Mouse (Mus musculus) heart, embryonic 14.5 days (tissue): ENCODE data around the gene Adat2. TPM values are rescaled to one million over a fixed set of nuclear protein-coding genes. Genes with fewer than 3 reads are reported as not detected.

Experiments used
- ATAC-seq: fragments of 200-750 bp; cut with Nextera tagmentation; 2 replicates; pipeline ENCODE4 v1.8.0; 2017; ENCODE audit warnings: low read depth, moderate TSS enrichment; ENCODE audit not compliant: insufficient number of reproducible peaks, insufficient read depth, low FRiP score
- H3K27ac ChIP-seq, 2 experiments: fragments of 200-500 bp in 1 of 2; fragments of 300-500 bp in 1 of 2; sonication (generic) in 1 of 2; replicated peaks in 1 of 2; 2 replicates each; pipeline ENCODE4 v1.5.1; 2012 to 2014; ENCODE audit warnings: low read depth in 2 of 2, low read length in 2 of 2, control low read depth in 1 of 2, mild to moderate bottlenecking in 1 of 2, mixed read lengths in 1 of 2; ENCODE audit not compliant: control insufficient read depth in 1 of 2, insufficient read depth in 1 of 2
- H3K27me3 ChIP-seq: fragments of 300-500 bp; sonication (generic); 2 replicates; pipeline ENCODE4 v1.6.1; 2014; ENCODE audit warnings: mild to moderate bottlenecking, low read length, control low read depth; ENCODE audit not compliant: control insufficient read depth, insufficient read depth
- H3K36me3 ChIP-seq: fragments of 300-500 bp; sonication (generic); 2 replicates; pipeline ENCODE4 v1.6.1; 2014; ENCODE audit warnings: mild to moderate bottlenecking, control low read depth, low read length, mixed read lengths; ENCODE audit not compliant: control insufficient read depth, insufficient read depth
- H3K4me1 ChIP-seq, 2 experiments: fragments of 200-500 bp in 1 of 2; fragments of 300-500 bp in 1 of 2; sonication (generic) in 1 of 2; 2 replicates each; pipeline ENCODE4 v1.6.1; 2012 to 2014; ENCODE audit warnings: low read length in 2 of 2, control low read depth in 1 of 2, mixed read lengths in 1 of 2; ENCODE audit not compliant: control insufficient read depth in 2 of 2, insufficient read depth in 2 of 2
- H3K4me2 ChIP-seq: fragments of 300-500 bp; sonication (generic); 2 replicates; pipeline ENCODE4 v1.6.1; 2014; ENCODE audit warnings: mild to moderate bottlenecking, low read length
- H3K4me3 ChIP-seq, 2 experiments: fragments of 200-500 bp in 1 of 2; fragments of 300-500 bp in 1 of 2; sonication (generic) in 1 of 2; 2 replicates each; pipeline ENCODE4 v1.5.1; 2012 to 2014; ENCODE audit warnings: low read length in 2 of 2, mild to moderate bottlenecking in 2 of 2, control low read depth in 1 of 2, low read depth in 1 of 2, moderate library complexity in 1 of 2; ENCODE audit not compliant: control insufficient read depth in 1 of 2, insufficient read depth in 1 of 2
- H3K9ac ChIP-seq: fragments of 300-500 bp; sonication (generic); 2 replicates; pipeline ENCODE4 v1.6.1; 2014; ENCODE audit warnings: mild to moderate bottlenecking, low read length
- H3K9me3 ChIP-seq: fragments of 300-500 bp; sonication (generic); 2 replicates; pipeline ENCODE4 v1.6.1; 2016; ENCODE audit warnings: low read length, control low read depth; ENCODE audit not compliant: control insufficient read depth
- WGBS: fragments of 180-500 bp; shearing (Covaris S2); extraction: QIAGEN DNeasy Blood & Tissue Kit; methylation state at CpG from one replicate; pipeline ENCODE4 v1.1.7; 2014; 5-methylcytosine and 5-hydroxymethylcytosine counted together
- polyA plus RNA-seq: library from polyadenylated mRNA; unstranded; fragments of >200 nt; fragmentation: Nextera tagmentation; extraction: Ambion mirVana; gene quantifications from 2 replicates; pipeline ENCODE4 v1.2.1, GENCODE M21; 2014

The Adat2 gene
- polyA plus RNA-seq, result 4.1 TPM in 2 replicates

- peak within 1 kb of the TSS; percentile 86 for H3K4me2 ChIP-seq
- no peaks in the 10 kb centered on the region for H3K27me3 ChIP-seq
- H3K4me1 ChIP-seq, result peaks cover 0 to 11% of the 10 kb centered on the region in 2 experiments; a peak in 2 of 4 replicates
- H3K36me3 ChIP-seq, result peaks cover 6% of the 10 kb centered on the region; the same call in 1 of the 2 replicates
- WGBS, result under 1% methylated on average over 51 of the region's 51 CpGs
- H3K4me3 ChIP-seq, result peak within 1 kb of the TSS; percentile 76 to 91
- H3K27ac ChIP-seq, result peak within 1 kb of the TSS; percentile 76 to 81
- no peaks in the 10 kb centered on the region for H3K9me3 ChIP-seq
- H3K9ac ChIP-seq, result peak within 1 kb of the TSS; percentile 80
- peak; percentile 90 for ATAC-seq
Observed at GRCm38 (mm10) chr10:13552646-13553497, at the start of gene Adat2, which contains the start of gene Pex3. Adat2 (plus strand) TSS chr10:13552894. Pex3 (minus strand) TSS chr10:13553142.

- Histone ChIP-seq H3K9ac (no peak overlapping the region), H3K36me3 (peaks cover 16% of the 10 kb centered on the region; the same call in 1 of the 2 replicates), H3K27me3 (no peaks in the 10 kb centered on the region), H3K4me2 (no peak overlapping the region), H3K4me3 (no peak overlapping the region), H3K27ac (no peak overlapping the region), H3K9me3 (no peaks in the 10 kb centered on the region), H3K4me1 (no peaks in the 10 kb centered on the region)
- 80% methylated on average over 4 of the region's 4 CpGs for WGBS
- no peak for ATAC-seq
Observed at GRCm38 (mm10) chr10:13521857-13522256, 30.8 kb upstream of the Adat2 start.

- no peak for ATAC-seq
- H3K9me3 ChIP-seq, result no peaks in the 10 kb centered on the region
- no peak overlapping the region for H3K4me2 ChIP-seq
- H3K27ac ChIP-seq, result no peak overlapping the region
- H3K4me1 ChIP-seq, result no peaks in the 10 kb centered on the region
- H3K36me3 ChIP-seq, result peaks cover 64% of the 10 kb centered on the region
- no peaks in the 10 kb centered on the region for H3K27me3 ChIP-seq
- 86% methylated on average over 4 of the region's 4 CpGs for WGBS
- no peak overlapping the region for H3K9ac ChIP-seq
- H3K4me3 ChIP-seq, result no peak overlapping the region
Observed at GRCm38 (mm10) chr10:13528155-13528554, 24.5 kb upstream of the Adat2 start.

- peak overlapping the region in 1 of 2 experiments; percentile 39; a peak in 2 of 4 replicates for H3K27ac ChIP-seq
- H3K9me3 ChIP-seq, result no peaks in the 10 kb centered on the region
- peaks cover 51% of the 10 kb centered on the region for H3K36me3 ChIP-seq
- no peak overlapping the region for H3K9ac ChIP-seq
- ATAC-seq, result peak; percentile 81; the same call in 1 of the 2 replicates
- H3K4me2 ChIP-seq, result no peak overlapping the region
- WGBS, result 9% methylated on average over 3 of the region's 3 CpGs
- H3K4me1 ChIP-seq, result peaks cover 0 to 9% of the 10 kb centered on the region in 2 experiments; a peak in 2 of 4 replicates
- no peak overlapping the region for H3K4me3 ChIP-seq
- H3K27me3 ChIP-seq, result no peaks in the 10 kb centered on the region
Observed at GRCm38 (mm10) chr10:13534751-13535150, 17.9 kb upstream of the Adat2 start.

- Histone ChIP-seq H3K27me3 (no peaks in the 10 kb centered on the region), H3K9ac (no peak overlapping the region), H3K36me3 (peaks cover 47% of the 10 kb centered on the region), H3K27ac (no peak overlapping the region), H3K4me3 (no peak overlapping the region), H3K9me3 (no peaks in the 10 kb centered on the region), H3K4me2 (no peak overlapping the region), H3K4me1 (peaks cover 0 to 9% of the 10 kb centered on the region in 2 experiments; a peak in 2 of 4 replicates)
- no peak for ATAC-seq
- WGBS, result 95% methylated on average over 7 of the region's 7 CpGs
Observed at GRCm38 (mm10) chr10:13536706-13537105, 16.0 kb upstream of the Adat2 start.

- Histone ChIP-seq H3K4me1 (peaks cover 0 to 9% of the 10 kb centered on the region in 2 experiments; a peak in 2 of 4 replicates), H3K9me3 (no peaks in the 10 kb centered on the region), H3K4me3 (no peak overlapping the region), H3K4me2 (no peak overlapping the region), H3K9ac (no peak overlapping the region), H3K27me3 (no peaks in the 10 kb centered on the region), H3K27ac (no peak overlapping the region), H3K36me3 (peaks cover 51% of the 10 kb centered on the region)
- ATAC-seq, result no peak
- 88% methylated on average over 7 of the region's 7 CpGs for WGBS
Observed at GRCm38 (mm10) chr10:13539769-13540333, 12.8 kb upstream of the Adat2 start.

GRCm38 (mm10) chr10:13541721-13542120 is 11.0 kb upstream of the Adat2 start:
- Histone ChIP-seq H3K36me3 (peaks cover 53% of the 10 kb centered on the region), H3K27me3 (no peaks in the 10 kb centered on the region), H3K9ac (no peak overlapping the region), H3K27ac (no peak overlapping the region), H3K9me3 (no peaks in the 10 kb centered on the region), H3K4me2 (no peak overlapping the region), H3K4me3 (no peak overlapping the region), H3K4me1 (no peaks in the 10 kb centered on the region)
- 93% methylated on average over 5 of the region's 5 CpGs for WGBS
- ATAC-seq, result no peak
